Mouse (Mus musculus): Measurements from ENCODE around the gene Grtp1. TPM values are rescaled to one million over a fixed set of nuclear protein-coding genes. Genes with fewer than 3 reads are reported as not detected.

Gene Grtp1
- polyA plus RNA-seq, 1 experiment, result 20.6 TPM

- TF ChIP-seq POLR2A (IDR thresholded peaks at IDR 0.05; ENCODE audit: borderline replicate concordance, control insufficient read depth, low read depth, low read length) (no peak), CTCF (IDR thresholded peaks at IDR 0.05; ENCODE audit: control insufficient read depth, insufficient read depth, low read length) (no peak)
- Histone ChIP-seq H3K27ac (ENCODE audit: control insufficient read depth, insufficient read depth, low read depth, low read length, poor library complexity) (no peak overlapping the region), H3K4me1 (ENCODE audit: control insufficient read depth, insufficient read depth, low read length) (no peaks in the 10 kb centered on the region; the same call in 1 of the 2 replicates), H3K4me3 (replicated peaks; ENCODE audit: control insufficient read depth, low read depth, low read length) (no peak overlapping the region)
- 80% methylated on average over 7 of the region's 7 CpGs for WGBS
These were observed 12.8 kb downstream of the Grtp1 start for GRCm38 (mm10) chr8:13187638-13188037.

- 81% methylated on average over 9 of the region's 9 CpGs for WGBS
- TF ChIP-seq POLR2A (IDR thresholded peaks at IDR 0.05; ENCODE audit: borderline replicate concordance, control insufficient read depth, low read depth, low read length), result no peak
- TF ChIP-seq CTCF (IDR thresholded peaks at IDR 0.05; ENCODE audit: control insufficient read depth, insufficient read depth, low read length), result no peak
- H3K27ac ChIP-seq (ENCODE audit: control insufficient read depth, insufficient read depth, low read depth, low read length, poor library complexity), result no peak overlapping the region
- H3K4me3 ChIP-seq (replicated peaks; ENCODE audit: control insufficient read depth, low read depth, low read length), result no peak overlapping the region
- no peaks in the 10 kb centered on the region; the same call in 1 of the 2 replicates for H3K4me1 ChIP-seq (ENCODE audit: control insufficient read depth, insufficient read depth, low read length)
These were observed 13.2 kb downstream of the Grtp1 start for GRCm38 (mm10) chr8:13187229-13187628.

- TF ChIP-seq CTCF (IDR thresholded peaks at IDR 0.05; ENCODE audit: control insufficient read depth, insufficient read depth, low read length) (no peak), POLR2A (IDR thresholded peaks at IDR 0.05; ENCODE audit: borderline replicate concordance, control insufficient read depth, low read depth, low read length) (no peak)
- Histone ChIP-seq H3K4me3 (replicated peaks; ENCODE audit: control insufficient read depth, low read depth, low read length) (no peak overlapping the region), H3K27ac (ENCODE audit: control insufficient read depth, insufficient read depth, low read depth, low read length, poor library complexity) (no peak overlapping the region), H3K4me1 (ENCODE audit: control insufficient read depth, insufficient read depth, low read length) (no peaks in the 10 kb centered on the region)
- WGBS, result 77% methylated on average over 8 of the region's 8 CpGs
These were observed 13.6 kb downstream of the Grtp1 start for GRCm38 (mm10) chr8:13186819-13187218.

GRCm38 (mm10) chr8:13181691-13181976 is 18.8 kb downstream of the Grtp1 start:
- no peaks in the 10 kb centered on the region for H3K4me1 ChIP-seq (ENCODE audit: control insufficient read depth, insufficient read depth, low read length)
- no peak overlapping the region for H3K4me3 ChIP-seq (replicated peaks; ENCODE audit: control insufficient read depth, low read depth, low read length)
- no peak for TF ChIP-seq POLR2A (IDR thresholded peaks at IDR 0.05; ENCODE audit: borderline replicate concordance, control insufficient read depth, low read depth, low read length)
- no peak for TF ChIP-seq CTCF (IDR thresholded peaks at IDR 0.05; ENCODE audit: control insufficient read depth, insufficient read depth, low read length)
- WGBS, result 51% methylated on average over 2 of the region's 2 CpGs
- no peak overlapping the region for H3K27ac ChIP-seq (ENCODE audit: control insufficient read depth, insufficient read depth, low read depth, low read length, poor library complexity)

- no peak overlapping the region for H3K4me3 ChIP-seq (replicated peaks; ENCODE audit: control insufficient read depth, low read depth, low read length)
- TF ChIP-seq CTCF (IDR thresholded peaks at IDR 0.05; ENCODE audit: control insufficient read depth, insufficient read depth, low read length), result no peak
- no peak for TF ChIP-seq POLR2A (IDR thresholded peaks at IDR 0.05; ENCODE audit: borderline replicate concordance, control insufficient read depth, low read depth, low read length)
- WGBS, result 74% methylated on average over 18 of the region's 18 CpGs
- H3K27ac ChIP-seq (ENCODE audit: control insufficient read depth, insufficient read depth, low read depth, low read length, poor library complexity), result no peak overlapping the region
- H3K4me1 ChIP-seq (ENCODE audit: control insufficient read depth, insufficient read depth, low read length), result no peaks in the 10 kb centered on the region
These were observed 19.3 kb downstream of the Grtp1 start for GRCm38 (mm10) chr8:13180911-13181690.

GRCm38 (mm10) chr8:13180408-13180807 is 20.0 kb downstream of the Grtp1 start:
- TF ChIP-seq CTCF (IDR thresholded peaks at IDR 0.05; ENCODE audit: control insufficient read depth, insufficient read depth, low read length) (no peak), POLR2A (IDR thresholded peaks at IDR 0.05; ENCODE audit: borderline replicate concordance, control insufficient read depth, low read depth, low read length) (no peak)
- H3K27ac ChIP-seq (ENCODE audit: control insufficient read depth, insufficient read depth, low read depth, low read length, poor library complexity), result no peak overlapping the region
- WGBS, result 69% methylated on average over 9 of the region's 9 CpGs
- no peak overlapping the region for H3K4me3 ChIP-seq (replicated peaks; ENCODE audit: control insufficient read depth, low read depth, low read length)
- H3K4me1 ChIP-seq (ENCODE audit: control insufficient read depth, insufficient read depth, low read length), result no peaks in the 10 kb centered on the region

- Histone ChIP-seq H3K4me1 (ENCODE audit: control insufficient read depth, insufficient read depth, low read length) (no peaks in the 10 kb centered on the region), H3K27ac (ENCODE audit: control insufficient read depth, insufficient read depth, low read depth, low read length, poor library complexity) (no peak overlapping the region), H3K4me3 (replicated peaks; ENCODE audit: control insufficient read depth, low read depth, low read length) (no peak overlapping the region)
- 77% methylated on average over 7 of the region's 7 CpGs for WGBS
- TF ChIP-seq POLR2A (IDR thresholded peaks at IDR 0.05; ENCODE audit: borderline replicate concordance, control insufficient read depth, low read depth, low read length) (no peak), CTCF (IDR thresholded peaks at IDR 0.05; ENCODE audit: control insufficient read depth, insufficient read depth, low read length) (no peak)
These were observed 20.5 kb downstream of the Grtp1 start for GRCm38 (mm10) chr8:13179948-13180347.

- Histone ChIP-seq H3K4me3 (replicated peaks; ENCODE audit: control insufficient read depth, low read depth, low read length) (no peak overlapping the region), H3K4me1 (ENCODE audit: control insufficient read depth, insufficient read depth, low read length) (no peaks in the 10 kb centered on the region), H3K27ac (ENCODE audit: control insufficient read depth, insufficient read depth, low read depth, low read length, poor library complexity) (no peak overlapping the region)
- WGBS, result 77% methylated on average over 6 of the region's 6 CpGs
- no peak for TF ChIP-seq POLR2A (IDR thresholded peaks at IDR 0.05; ENCODE audit: borderline replicate concordance, control insufficient read depth, low read depth, low read length)
- no peak for TF ChIP-seq CTCF (IDR thresholded peaks at IDR 0.05; ENCODE audit: control insufficient read depth, insufficient read depth, low read length)
These were observed 20.9 kb downstream of the Grtp1 start for GRCm38 (mm10) chr8:13179482-13179881.

GRCm38 (mm10) chr8:13178137-13178536 is 22.3 kb downstream of the Grtp1 start:
- H3K4me3 ChIP-seq (replicated peaks; ENCODE audit: control insufficient read depth, low read depth, low read length), result no peak overlapping the region
- no peaks in the 10 kb centered on the region for H3K4me1 ChIP-seq (ENCODE audit: control insufficient read depth, insufficient read depth, low read length)
- no peak overlapping the region for H3K27ac ChIP-seq (ENCODE audit: control insufficient read depth, insufficient read depth, low read depth, low read length, poor library complexity)
- TF ChIP-seq POLR2A (IDR thresholded peaks at IDR 0.05; ENCODE audit: borderline replicate concordance, control insufficient read depth, low read depth, low read length), result no peak
- TF ChIP-seq CTCF (IDR thresholded peaks at IDR 0.05; ENCODE audit: control insufficient read depth, insufficient read depth, low read length), result no peak
- 86% methylated on average over 5 of the region's 5 CpGs for WGBS

Data from bone marrow, adult 2 months (tissue).